Mouse (Mus musculus): ENCODE measurements at regions not wholly inside any gene's neighbourhood (a gene's known extent, or its start where the extent isn't known, plus 50 kb on each side); places are given as distances from the start of the nearest gene placed in this dataset.

GRCm38 (mm10) chr19:14390914-14391313 lies 206.9 kb downstream of the Tle4 start:
- DNase-seq (ENCODE audit: low spot score) (no peak), ATAC-seq (ENCODE audit: extremely low read depth, insufficient number of reproducible peaks, low FRiP score, poor library complexity, severe bottlenecking) (no peak)
- TF ChIP-seq CTCF (IDR thresholded peaks at IDR 0.05; ENCODE audit: low read depth, low read length) (no peak), POLR2AphosphoS5 (IDR thresholded peaks at IDR 0.05; ENCODE audit: insufficient replicate concordance, low read depth, low read length) (no peak), GATA1 (IDR thresholded peaks at IDR 0.05; ENCODE audit: borderline replicate concordance, low read length) (no peak), GATA2 (IDR thresholded peaks at IDR 0.05; ENCODE audit: borderline replicate concordance, low read depth, low read length) (no peak), TAL1 (conservative IDR thresholded peaks at IDR 0.05; ENCODE audit: low read depth, low read length) (no peak)
- Histone ChIP-seq H3K4me1 (ENCODE audit: insufficient read depth, low read depth, low read length) (no peaks in the 10 kb centered on the region), H3K27me3 (ENCODE audit: insufficient read depth, low read length) (no peaks in the 10 kb centered on the region), H3K4me3 (ENCODE audit: low read depth, low read length) (no peak overlapping the region), H3K36me3 (replicated peaks) (no peaks in the 10 kb centered on the region), H3K9me3 (replicated peaks) (no peaks in the 10 kb centered on the region)

Data from G1E (cell line).